ENCODE assay signal across 8 mouse cellular contexts in genomic region chr8:110919341-110920031, GRCm38 (mm10). TPM values are rescaled to one million over a fixed set of nuclear protein-coding genes. Genes with fewer than 3 reads are reported as not detected.
DNase-seq lines count a peak whose midpoint lies in the region; ATAC-seq lines count a peak whose summit lies in the region.

TSS of gene St3gal2 (plus strand) at chr8:110919922.

- H3K4me2 ChIP-seq in hindbrain, embryonic 14.5 days (replicated peaks), result peak within 1 kb of the TSS; percentile 81

- 2% methylated on average over 15 of the region's 36 CpGs for WGBS in hindbrain, embryonic 14.5 days

- no peaks in the 10 kb centered on the region for H3K36me3 ChIP-seq in hindbrain, embryonic 14.5 days (replicated peaks; ENCODE audit: control insufficient read depth, insufficient read depth)

- H3K4me3 ChIP-seq in hindbrain, embryonic 14.5 days (replicated peaks; ENCODE audit: low read length), result peak within 1 kb of the TSS; percentile 70

- DNase-seq in T-cell, adult 2 months (ENCODE audit: low spot score), result peak; percentile 80
- peak; percentile 86 to 88 for DNase-seq in cerebellum, postnatal 36 days
- DNase-seq in frontal cortex, postnatal 36 days (ENCODE audit: low spot score in 2 of 2), result peak; percentile 89 to 93
- peak; percentile 89 for DNase-seq in hindbrain, embryonic 14.5 days (ENCODE audit: low spot score)
- peak; percentile 92 to 93 for DNase-seq in layer of hippocampus, postnatal 36 days
- DNase-seq in lung, postnatal 25 days (ENCODE audit: low spot score), result peak; percentile 93
- peak; percentile 93 for DNase-seq in retina, embryonic 14.5 days (ENCODE audit: low spot score)
- DNase-seq in thymus, postnatal 36 days, result peak; percentile 78 to 90

- H3K4me1 ChIP-seq in hindbrain, embryonic 14.5 days (replicated peaks; ENCODE audit: control insufficient read depth, insufficient read depth, low read length), result peaks cover 21% of the 10 kb centered on the region

- H3K27me3 ChIP-seq in hindbrain, embryonic 14.5 days (ENCODE audit: control insufficient read depth, insufficient read depth, low read length), result no peaks in the 10 kb centered on the region

- peak within 1 kb of the TSS; percentile 77 for H3K27ac ChIP-seq in hindbrain, embryonic 14.5 days

- peak; percentile 99 for ATAC-seq in hindbrain, embryonic 14.5 days (ENCODE audit: low FRiP score)

- no peaks in the 10 kb centered on the region for H3K9me3 ChIP-seq in hindbrain, embryonic 14.5 days (ENCODE audit: control insufficient read depth, low read length)

- H3K9ac ChIP-seq in hindbrain, embryonic 14.5 days, result peak within 1 kb of the TSS; percentile 83

RNA-seq across cellular contexts. Expression of gene St3gal2, which starts in this region (rescaled TPM):
- 17.6 and 18.3 TPM in 2 replicates for polyA plus RNA-seq in hindbrain, embryonic 14.5 days (2014; fragmentation: Nextera tagmentation; extraction: Ambion mirVana)
- total RNA-seq in layer of hippocampus, postnatal 36 days (2021), result 10 to 100 TPM; 94.9 to 95.6 TPM

Comparison
In these comparisons a context has a peak if more than half of its experiments do, and no peak if none do; other contexts are left out.
1. Peak in every context shown above with its lines: DNase-seq, ATAC-seq, H3K4me3 ChIP-seq and H3K27ac ChIP-seq.